Mouse (Mus musculus) adrenal gland, adult 8-10 months (tissue): ENCODE measurements around the gene Gm906. TPM values are rescaled to one million over a fixed set of nuclear protein-coding genes. Genes with fewer than 3 reads are reported as not detected.
"Not testable (repeated sequence)": the region's sequence is repeated elsewhere in the genome, so short reads cannot be mapped to it uniquely, and the experiment has no call there.

Source experiments
- DNase-seq: peaks from one replicate; pipeline ENCODE4 v3.0.0; 2022
- microRNA-seq, 2 experiments: library from miRNA; unstranded; fragments of <30 nt; microRNA quantifications; one replicate each; pipeline ENCODE4 v1.2.0; 2022
- total RNA-seq, 4 experiments: library from RNA; stranded (reverse); gene quantifications; 2 replicates each; pipeline ENCODE4 v1.2.4; 2022

Gm906 gene
- total RNA-seq = not detected

DNA sequence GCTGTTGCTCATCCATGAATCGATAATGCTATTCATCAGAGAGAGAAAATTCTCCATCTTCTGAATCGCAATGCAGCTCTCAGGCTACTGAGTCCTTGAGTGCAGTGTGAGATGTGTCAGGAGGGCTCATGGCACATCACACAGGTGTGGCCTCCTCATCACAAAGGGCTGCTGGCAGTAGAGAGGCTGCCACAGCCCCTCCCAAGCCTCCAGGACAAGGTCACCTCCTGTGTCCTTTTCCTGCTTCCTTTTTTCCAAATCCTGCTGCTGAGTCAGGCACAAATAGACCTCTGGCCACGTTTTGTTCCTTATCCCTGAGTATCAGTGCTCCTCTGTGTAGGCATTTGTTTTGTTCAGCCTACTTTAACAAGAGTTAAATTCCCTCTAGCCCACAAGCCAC is at the start of gene Gm906:
Gene Gm906, minus strand, starts transcription at position 101 of the 400 bp plus-strand sequence.
- not testable (repeated sequence) for DNase-seq

DNA sequence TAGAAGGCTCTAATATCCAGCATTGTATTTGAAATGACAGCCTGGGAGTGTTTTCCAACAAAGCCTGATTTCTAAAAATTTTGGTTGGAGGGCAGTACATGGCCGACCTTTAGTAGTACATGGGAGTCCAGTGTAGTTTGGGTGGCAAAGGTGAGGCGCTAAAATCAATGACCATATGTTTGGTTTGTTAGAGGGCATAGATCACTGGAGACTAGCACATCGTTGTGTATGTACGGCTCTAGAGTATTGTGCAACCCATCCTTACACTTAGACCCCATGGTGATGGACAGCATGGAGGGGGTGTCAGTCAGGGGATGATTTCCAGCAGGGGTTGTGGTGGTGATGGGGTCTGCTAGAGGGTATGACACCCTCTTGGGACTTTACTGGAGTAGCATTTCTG is 33.2 kb upstream of the Gm906 start:
- DNase-seq = not testable (repeated sequence)

DNA sequence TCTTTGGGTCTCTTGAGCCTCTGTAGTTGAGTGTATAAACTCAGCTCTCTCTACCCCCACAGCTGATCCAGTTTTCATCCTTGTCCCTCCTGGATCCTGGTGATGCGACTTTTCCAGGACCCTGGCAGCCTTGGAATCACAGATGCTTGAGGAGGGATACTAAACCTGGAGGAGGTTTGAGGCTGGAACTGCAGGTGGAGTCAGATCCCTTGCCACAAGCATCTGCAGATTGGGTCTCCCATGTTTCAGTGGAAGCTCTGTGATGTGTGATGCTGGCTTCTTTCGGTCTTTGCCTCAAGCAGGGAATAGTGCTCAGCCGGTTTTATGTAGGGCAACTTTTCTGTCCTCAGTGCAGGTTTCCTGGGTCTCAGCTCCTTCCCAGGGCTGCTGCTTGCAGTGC is 13.6 kb downstream of the Gm906 start:
- DNase-seq = no peak

DNA sequence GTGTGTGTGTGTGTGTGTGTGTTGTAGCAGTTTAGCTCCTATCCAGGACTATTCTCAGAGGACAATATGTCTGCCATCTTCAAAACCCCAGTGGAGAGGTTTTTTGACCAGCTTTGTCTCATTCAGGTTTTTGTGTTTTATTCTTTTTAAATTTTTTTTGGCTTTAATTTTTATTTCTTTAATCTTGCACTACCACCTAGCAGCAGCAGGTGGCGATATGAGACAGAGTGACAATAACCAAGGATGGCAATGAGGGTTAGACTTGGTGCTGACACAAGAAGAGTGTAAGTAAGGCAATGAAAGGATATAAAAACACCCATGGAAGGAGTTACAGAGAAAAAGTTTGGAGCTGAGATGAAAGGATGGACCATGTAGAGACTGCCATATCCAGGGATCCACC is 38.3 kb downstream of the Gm906 start:
- DNase-seq = peak; percentile 2

DNA sequence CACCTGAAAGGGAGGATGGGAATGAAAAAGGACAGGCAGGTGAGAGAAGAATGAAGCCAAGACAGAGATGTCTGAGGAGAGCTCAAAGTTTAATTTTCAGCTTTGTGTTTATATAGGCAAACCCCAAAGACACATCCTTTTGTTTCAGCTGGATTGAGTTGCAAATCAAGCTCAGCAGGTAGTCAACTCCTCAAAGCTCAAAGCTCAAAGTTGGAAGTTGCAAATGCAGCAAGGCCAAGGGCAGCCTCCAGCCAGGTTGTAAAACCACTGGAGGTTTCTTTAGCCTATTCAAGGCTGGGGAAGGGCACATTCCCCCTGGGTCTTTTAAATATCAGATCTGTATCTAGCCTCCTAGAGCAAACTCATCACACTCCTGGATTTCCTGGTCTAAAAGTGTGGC is 39.9 kb downstream of the Gm906 start:
- DNase-seq = not testable (repeated sequence)

DNA sequence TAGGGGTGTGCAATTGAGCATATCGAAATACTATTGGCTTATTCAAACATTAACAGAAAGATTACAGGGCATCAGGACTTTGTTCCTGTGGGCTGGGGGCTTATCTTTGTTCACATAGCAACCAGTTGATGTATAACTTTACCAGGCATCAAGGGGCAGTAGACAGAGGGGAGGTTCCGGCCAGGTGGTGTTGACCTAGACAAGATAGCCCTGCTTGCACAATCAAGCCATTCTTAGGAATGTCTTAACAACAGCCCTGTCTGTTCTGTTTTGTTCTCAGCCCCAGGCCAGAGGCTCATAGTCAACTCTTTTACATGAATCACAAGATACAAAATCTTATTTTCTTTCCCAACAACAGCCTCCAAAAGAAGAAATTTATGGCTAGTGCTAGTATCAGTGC is 40.5 kb downstream of the Gm906 start:
- not testable (repeated sequence) for DNase-seq

DNA sequence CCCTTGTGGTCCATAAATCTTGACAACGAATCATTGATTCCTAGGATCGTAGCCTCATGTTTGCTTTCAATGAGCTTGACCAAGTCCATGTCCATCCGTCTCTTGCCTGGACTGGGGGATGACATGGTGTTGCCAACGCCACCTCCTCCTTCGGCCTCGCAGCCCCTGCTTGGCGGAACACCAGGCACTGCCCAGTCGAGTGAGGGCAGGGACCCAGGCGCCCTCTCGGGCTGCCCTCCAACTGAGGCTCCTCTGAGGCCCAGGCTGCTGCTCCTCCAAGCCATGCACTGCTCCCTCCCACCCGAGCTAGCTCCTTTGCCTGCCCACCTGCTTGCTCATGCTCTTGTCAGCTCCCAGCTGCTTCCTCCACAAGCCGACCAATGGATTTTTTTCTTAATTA is 42.1 kb downstream of the Gm906 start:
- no peak for DNase-seq

DNA sequence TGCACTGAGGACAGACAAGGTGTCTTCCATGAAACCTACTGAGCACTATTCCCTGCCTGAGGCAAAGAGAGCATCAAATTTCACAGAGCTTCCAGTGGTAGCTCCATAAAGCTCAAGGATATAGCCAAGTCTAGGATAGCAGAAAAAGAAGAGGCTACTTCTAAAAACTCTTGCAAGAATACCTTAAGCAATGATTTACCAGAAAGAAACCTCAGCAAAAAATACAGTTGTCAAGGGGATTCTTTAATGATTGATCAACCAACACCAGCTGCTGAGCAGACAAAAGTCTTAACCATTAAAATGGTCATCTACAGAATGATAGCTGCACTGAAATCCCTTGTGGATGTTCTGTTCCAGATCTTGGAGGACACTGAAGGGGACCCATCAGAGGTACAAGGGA is 53.3 kb downstream of the Gm906 start:
- DNase-seq = not testable (repeated sequence)

Small RNA genes within 50 kb of the gene (microRNA-seq; reads per million reads assigned to microRNA genes)
- gene Gm24017 = 0 reads per million in 2 experiments

Other genes with a start within 250 kb of the Gm906 start
- gene Fbxw17, start 167.6 kb upstream of the Gm906 start, total RNA-seq = 10 to 100 TPM; 18.6 to 28.1 (median 21.6) TPM
- gene Gm47429, start 193.6 kb upstream of the Gm906 start, total RNA-seq = not detected
- gene Nutm2, start 217.0 kb upstream of the Gm906 start, total RNA-seq = not detected